Mouse (Mus musculus) lung, adult 18-20 months (tissue): ENCODE data around the gene Rnls.
A peak's percentile ranks its signal among the peaks of the same experiment; 100 is the strongest.
"Not testable (repeated sequence)": the region's sequence is repeated elsewhere in the genome, so short reads cannot be mapped to it uniquely, and the experiment has no call there.

Experiments used
- DNase-seq, 2 experiments: peaks; one replicate each; pipeline ENCODE4 v3.0.0; 2022; ENCODE audit warnings: mixed read lengths in 2 of 2

The Rnls gene

DNA sequence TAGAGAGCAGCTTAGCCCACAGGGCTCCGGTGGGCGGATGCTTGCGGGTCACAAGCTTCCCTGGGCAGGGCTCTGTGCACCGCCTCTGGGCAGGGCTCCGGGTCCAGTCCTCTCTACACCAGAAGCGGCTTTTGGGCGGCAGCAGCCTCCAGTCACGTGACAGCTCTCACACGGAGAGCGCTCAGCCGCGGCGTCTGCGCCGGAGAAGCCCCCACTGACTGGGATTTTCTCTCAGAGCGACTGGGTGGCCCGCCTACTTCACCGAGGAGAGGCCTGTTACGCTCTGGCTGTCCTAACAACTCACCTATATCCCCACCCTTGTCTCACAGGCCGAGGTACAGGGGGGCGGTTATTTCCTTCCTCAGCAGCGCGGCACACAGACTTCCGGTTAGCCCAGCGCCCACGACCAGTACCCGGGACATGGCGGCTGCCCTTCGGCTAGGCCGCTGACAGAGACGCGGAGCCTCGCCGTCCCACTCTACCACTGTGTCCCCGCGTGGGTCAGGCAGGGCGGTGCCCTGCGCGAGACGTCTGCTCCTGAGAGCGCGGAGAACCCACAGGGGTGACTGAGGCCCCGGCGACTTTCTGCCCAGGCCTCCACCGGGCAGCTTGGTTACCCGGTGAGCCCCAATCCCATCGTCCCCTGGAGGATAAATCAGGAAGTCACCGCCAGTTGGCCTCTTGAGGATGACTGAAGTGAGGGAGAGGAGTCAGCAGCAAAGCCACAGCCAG, at the start of gene Rnls:
TSS of gene Rnls (minus strand) at position 645 of the 732 bp plus-strand sequence.
- peak; percentile 91 to 93 for DNase-seq

DNA sequence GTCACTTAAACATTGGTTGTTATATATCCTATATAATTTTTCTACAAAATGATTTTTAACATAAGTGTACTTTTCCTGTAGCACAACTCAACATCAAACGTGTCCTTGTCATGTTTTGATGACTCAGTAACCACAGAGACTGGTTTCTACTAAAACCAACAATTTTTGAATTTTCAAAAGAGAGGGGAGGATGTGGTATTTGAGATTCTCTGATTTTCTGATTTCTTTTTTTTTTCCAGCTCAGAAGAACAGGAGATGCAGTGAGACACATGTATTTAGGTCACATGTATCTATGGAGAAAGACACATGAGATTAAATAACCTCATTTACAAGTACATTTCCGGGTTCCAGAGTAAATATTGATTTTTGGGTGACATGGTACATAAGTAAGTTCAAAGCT, 37.4 kb upstream of the Rnls start:
- no peak for DNase-seq

DNA sequence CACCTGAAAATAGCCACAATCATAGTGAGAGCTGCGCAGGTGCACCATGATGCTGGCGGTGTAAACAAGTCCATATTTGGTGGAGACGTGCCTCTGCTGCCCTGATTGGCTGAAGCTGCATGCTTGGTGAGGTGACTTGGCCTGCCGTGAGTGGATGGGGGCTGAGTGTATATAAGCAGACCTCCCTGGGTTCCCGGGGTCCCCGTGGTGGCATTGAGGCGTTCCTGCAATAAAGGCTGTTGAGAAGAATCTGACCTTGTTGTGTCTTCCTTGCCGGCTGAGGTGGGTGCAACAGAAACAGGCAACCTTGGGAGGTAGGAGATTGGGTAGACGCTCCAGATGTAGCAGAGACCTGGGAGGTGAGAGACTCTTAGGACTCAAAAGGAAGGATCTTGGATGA, 27.3 kb upstream of the Rnls start:
- not testable (repeated sequence) for DNase-seq

DNA sequence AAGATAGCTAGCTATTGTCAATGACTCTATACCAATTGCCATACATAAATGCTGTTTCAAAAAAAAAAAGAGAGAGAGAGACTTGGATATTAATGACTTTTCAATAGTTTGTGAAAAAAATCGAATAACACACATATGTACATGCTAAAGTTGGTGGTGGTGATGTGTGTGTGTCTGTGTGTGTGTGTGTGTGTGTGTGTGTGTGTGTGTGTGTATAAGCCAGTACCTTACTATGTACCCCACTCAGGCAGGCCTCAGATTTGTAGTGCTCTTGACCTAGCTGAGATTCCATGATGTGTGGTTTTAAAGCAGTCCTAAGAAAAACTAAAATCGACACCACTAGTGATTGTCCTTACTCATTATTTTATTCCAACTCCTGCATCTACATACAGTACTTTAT, 11.3 kb downstream of the Rnls start:
- no peak for DNase-seq

DNA sequence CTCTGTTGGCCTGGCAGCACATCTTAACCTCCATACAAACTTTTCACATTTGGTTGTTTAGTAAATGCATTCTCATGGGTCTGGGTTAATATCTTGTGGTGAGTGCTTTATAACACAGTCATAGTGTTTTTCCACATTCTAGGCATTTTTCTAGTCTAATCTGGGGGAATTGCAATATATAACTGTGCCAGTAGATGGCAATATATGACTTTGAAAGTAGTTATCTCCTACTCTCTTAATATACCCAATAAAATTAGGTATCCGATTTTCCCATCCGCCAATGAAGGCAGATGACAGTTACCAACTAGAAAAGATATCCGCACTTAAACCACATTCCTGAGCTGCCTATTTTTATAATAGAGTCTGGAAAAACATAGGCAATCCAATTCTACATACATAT, 11.7 kb downstream of the Rnls start:
- no peak for DNase-seq

DNA sequence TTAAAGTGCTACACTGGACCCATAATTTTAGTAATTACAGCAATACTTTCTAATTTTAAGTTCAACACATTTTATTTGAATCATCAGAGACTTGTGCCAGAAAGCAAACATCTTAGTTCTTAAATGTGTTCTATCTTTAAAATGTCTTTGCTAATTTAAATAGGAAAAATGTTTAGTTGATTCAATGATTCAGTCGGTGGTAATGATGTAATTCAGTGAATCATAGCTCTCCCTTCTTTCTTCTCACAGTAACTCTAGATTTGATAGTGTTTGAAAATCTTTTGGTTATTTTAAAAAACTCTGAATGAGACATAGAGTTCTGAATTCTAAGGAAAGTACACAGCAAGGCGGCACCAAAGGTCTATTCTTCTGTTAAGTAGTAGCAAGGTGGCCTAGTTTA, 23.3 kb downstream of the Rnls start:
- DNase-seq: no peak

DNA sequence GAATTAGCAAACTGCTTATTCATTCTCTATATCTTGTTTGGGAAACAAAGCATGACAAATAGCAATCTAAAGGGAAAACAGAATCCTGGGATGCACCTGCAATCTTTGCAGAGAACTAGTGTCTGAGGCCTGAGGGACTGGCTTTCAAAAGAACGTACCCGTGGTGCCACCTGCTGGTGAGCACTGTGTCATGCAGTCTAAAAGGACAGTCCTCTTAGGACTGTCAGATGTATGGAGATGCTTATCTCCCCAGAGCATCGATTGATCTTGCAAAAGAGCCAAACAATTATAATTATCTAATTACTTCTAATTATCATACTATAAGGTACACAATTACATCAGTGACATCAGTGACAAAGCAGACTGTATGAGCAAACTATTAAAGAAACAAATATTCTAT, 25.4 kb downstream of the Rnls start:
- peak; percentile 28 to 44 for DNase-seq

DNA sequence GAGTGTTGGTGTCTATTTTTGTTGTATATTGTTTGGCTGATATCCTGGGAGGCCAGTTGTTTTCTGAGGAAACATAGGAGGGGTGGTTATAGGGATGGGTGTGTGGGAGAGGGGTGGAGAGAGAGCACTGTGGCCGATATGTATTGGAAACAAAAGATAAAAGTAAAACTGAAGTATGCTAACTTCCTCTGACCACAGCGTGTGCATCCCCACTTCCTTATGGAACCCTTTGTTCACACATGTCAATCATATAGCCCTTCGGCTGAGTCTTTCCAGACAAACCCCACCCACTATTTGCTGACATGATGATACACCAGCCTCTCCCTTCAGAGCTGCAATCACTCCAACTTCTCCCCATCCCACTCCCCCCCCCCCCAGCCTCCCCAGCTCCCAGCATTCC, 35.1 kb downstream of the Rnls start:
- DNase-seq: no peak

DNA sequence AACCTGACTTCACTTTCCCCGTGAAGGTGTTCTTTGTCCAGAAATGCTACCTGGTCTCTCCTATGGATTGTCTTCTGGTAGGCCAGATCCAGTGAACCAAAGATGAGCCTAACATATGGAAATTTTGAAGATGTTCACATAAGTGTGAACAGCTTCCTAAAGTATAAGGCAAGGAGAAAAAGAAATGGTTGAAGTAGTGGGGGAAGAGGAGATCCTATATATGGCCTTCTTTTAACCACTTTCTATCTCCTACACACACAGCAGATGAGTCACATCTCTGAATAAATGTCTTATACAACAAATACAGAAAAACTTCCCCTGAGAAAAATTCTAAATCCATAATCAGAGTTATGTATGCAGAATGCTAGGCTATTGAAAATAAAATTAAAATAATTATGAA, 52.0 kb downstream of the Rnls start:
- no peak for DNase-seq

DNA sequence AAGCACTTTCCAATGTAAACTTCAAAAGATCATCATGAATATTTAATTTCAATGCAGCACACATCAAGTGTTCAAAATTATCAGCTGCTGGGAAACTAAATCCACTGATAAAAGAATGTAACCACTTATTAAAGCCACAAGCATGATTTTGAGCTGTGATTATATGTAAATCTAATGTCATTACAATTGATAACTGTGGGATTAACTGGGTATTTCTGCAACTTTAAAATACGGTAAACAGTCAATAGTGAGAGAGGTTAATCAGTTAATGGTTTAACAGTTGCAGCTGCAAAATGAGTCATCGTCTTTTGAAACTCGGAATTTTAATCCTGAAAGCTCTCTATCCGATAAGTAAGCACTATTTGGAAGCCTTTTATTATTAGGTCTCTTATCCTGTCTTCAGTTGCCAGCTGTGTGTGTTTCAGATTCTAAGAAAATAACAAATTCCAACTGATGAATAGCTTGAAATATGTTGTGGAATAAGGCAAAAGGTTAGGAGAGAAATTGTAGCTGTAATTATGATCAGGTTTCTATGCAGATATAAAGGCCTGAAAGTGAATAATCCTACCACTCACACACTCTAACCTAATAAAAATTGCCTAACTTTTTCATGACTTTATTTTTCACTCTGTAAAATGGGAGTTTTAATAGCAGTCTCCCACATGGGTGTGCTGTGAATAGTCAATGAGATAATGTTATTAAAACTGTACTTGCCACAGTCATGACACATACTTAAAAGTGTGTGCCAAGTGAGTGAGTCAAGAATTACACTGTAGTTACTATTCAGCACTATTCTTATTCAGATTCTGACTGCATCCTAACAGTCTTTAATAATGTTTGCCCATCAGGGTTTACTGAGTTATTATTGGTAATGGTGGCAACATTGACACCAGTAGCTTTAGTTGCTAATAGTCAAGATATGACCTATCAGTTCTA, 65.1 kb downstream of the Rnls start:
- DNase-seq: no peak

DNA sequence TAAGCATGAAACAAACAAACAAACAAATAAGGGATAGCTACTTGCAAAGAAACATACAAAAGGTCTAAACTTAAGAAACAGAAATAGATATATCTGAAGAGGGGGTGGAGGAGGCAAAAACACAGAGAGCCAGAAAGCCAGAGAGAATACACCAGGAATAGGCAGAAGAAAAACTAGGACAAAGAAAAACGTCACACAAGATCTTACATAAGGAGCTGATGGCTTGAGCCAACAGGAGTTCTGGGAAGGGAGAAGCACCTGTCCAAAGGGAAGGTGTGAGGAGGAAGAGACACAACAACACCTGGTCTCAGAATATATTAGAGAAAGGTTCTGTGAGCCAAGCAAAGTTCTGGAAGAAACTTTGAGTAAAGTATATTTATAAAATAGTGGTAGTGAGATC, 73.3 kb downstream of the Rnls start:
- no peak for DNase-seq

DNA sequence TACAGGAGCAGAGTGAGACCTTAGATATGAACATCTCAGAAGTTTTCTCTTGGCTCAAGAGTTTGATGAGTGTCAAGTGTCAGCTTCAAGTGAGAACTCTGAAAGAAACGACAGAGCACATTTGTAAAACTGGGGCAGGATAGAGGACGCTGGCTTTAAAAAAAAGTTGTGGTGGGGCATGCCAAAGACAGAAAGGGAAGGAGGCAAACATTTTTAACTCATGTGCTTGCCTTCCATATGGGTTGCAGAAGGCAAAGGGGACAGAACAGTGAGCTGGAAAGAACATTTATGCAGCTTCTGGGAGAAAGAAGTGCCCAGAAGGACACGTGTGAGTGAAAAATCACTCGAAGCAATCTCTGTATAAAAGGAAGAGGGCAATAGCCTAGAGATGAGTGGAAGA, 75.0 kb downstream of the Rnls start:
- DNase-seq: no peak

DNA sequence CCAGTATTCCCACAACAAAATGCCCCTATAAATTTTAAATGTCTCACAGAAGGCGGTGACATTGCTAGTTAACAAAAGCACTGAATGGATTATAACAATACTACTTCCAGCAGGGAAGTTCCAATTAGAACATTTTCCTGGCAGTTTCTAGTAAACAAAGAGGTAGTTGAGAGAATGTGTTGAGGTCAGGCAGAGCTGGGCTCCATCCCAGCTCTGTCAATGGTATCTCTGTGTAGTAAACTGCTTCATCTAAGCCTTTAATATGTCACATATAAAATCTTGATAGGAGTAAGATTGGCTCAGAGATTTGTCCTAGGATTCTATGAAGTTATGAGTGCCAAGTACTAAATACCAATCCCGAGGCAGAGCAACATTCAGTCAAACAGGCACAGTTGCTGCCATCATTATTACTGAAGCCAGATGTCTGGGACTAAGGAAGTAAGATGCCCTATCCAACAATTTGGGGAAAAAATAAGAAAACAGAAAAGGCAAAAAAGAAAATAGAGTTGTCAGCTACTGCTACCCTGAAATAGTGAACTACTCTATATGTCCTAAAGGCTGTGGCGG, 92.3 kb downstream of the Rnls start:
- no peak for DNase-seq

DNA sequence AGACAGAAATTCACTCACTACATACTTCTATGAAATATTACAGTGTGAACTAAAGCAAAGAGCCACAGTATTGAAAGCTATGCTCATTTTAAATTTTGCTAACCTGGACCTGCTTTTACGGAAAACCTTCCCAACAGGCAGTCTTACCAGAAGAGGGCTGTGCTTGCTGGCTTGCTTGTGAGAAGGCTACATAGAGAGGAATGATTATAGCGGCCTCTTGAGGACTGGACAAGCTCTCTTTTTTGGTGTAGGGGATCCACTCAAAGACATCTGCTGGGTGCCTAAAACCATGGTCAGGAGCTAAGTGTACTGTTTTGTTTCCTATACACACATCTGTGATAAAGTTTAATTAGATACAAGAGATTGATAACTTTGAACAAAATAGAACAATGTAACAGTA, 95.8 kb downstream of the Rnls start:
- no peak for DNase-seq

DNA sequence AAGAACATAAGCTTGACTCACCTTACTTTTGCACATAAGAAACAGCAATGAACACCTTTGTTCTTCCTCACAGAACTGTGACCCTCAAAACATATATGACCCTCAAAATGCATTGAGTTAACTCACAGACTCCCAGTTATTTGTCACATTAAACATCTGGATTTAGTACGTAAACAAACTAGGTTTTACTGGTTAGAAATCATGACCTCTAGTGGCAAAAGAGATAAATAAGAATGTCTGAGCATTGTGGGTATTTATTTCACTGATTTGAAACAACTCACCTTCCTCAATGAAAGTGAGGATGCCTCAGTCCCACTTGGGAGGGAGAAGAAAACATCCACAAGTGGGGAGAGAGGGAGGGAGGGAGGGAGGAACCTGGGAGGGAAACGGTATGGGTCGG, 109.1 kb downstream of the Rnls start:
- no peak for DNase-seq

DNA sequence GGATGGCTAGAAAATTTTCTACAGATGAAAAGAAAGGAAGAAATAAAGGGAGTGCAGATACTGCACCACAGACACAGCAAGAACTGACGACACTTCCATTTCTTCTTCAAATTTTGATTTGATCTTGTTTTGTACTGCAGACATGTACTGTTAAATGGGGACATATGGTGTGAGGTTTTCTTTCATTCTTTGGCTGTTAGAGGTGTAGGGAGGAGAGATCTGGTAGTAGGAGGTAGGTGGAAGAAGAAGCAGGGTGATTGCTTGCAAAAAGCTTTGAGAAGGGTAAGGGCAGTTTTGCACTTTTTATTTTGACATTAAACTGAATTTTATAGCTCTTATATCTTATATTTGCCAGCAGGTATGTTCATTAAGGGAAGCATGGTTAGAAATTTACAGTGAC, 115.7 kb downstream of the Rnls start:
- no peak for DNase-seq

DNA sequence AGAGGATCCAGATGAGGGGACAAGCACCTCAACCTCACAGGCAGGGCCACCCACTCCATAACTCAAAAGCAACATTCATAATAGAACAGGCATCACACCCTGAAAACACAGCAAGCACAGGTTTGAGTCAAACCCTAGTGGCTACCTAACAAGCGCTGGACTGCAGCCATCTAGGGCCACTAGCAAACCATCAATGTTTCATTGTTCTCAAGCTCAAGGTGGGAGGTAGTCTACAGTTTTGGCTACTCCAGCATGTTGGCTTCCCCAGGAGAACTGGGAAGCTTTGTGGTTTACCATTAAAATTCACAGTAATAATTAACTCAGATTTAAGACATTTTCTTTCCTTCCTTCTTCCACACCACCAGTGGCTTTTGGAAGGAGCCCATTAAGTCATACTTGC, 118.4 kb downstream of the Rnls start:
- DNase-seq: no peak

DNA sequence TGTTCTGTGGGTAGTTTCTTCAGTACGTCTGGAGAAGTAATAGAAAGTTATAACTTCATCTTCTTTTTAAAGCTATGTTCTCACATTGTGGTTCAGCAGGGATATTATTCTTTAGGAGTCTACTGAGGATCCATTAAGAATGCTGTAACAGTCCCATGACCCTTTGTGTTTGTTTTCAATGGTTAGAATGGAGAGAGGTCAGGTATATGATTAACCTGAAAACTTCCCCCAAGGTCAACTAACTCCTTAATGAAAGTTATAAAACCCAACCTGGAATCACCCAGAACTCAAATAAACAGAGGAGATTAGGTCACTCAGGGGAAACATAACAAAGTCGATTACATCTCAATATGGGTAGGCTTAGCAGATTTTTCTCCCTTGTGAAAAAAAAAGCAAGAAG, 120.5 kb downstream of the Rnls start:
- DNase-seq: no peak

DNA sequence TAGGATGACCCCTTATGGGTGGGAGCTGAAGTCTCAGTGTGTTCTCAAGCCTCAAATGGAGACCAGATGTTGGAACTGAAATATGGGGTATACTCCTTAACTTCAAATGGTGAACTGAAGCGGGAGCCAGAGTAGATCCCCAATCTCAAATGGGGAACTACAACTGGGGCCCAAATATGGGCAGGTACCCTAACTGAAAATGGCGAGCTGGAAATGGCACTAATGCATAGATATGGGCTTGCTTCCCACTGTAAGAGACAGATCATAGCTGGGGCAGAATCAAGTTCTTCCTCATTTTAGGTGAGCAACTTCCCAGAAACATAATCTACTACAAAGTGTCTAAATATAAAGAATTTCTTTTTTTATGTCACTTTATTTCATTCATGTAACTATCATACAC, 121.9 kb downstream of the Rnls start:
- DNase-seq: no peak

DNA sequence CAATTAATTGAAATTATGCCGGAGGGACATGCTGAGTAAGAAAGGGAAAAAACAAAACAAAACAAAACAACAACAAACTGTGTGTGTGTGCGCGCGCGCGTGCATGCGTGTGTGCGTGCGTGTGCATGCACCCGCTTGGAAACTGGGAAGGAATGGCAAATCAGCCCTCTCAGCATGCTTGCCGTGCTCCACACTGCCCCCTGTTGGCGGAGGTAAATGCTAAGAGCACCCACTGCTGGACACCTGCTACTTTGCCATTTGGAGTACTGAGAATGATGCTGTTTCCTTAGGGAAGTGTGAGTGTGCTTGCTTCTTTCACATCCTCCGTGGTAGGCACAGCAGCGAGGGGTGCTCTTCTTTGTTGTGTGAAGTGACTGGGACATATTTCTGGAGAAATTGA, 124.1 kb downstream of the Rnls start:
- DNase-seq: peak in 1 of 2 experiments; percentile 4

DNA sequence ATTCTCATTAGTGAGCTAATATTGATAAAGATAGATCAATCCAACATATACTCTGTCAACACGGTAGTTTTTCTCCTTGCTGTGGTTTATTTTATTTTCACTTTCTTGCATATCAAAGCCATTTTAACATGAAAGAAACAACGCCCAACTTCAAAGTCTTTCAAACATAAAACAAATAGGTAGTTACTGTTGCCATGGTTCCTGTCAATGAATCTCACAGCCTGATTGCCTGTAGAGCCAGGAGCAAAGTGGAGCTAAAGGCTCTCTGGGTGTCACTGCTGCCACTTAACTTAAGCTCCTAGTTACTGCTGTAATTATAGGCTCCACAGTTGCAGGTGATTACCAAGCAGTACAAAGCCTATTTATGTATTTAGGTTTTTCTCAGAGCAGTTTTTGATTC, 126.8 kb downstream of the Rnls start:
- no peak for DNase-seq

DNA sequence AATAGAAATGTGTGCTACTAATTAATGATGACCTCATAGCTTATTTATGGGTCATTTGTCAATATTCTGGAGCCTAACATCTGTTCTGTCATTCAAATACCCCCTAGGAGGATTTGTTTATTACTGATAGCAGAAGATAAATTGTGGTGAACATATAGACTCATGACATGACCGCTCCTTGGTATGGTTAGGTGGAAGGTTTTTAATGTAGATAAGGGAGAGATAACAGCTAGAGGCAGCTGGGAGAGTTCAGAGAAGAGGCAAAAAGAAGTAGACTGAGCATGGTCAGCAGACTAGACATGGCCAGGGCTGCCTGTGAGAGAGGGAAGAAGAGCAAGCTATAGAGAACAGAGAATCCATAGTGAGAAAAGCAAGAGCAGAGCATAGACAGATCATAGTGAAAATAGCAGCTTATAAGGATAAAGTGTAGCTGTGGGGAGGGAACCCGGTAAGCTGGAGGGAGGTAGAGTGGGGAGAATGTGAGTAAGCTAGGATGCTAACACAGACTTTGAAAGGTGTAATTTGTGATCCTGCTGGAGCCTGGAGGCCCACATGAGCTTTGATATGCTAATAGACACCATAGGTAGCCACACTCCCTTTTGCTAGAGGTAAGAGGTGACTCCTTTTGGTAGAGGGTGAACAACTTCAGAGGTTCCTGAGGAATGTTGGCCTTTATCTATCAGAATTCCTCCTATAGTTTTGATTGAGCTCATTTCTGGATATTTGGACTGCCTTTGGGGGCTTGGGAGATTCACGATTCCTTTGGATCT, 127.7 kb downstream of the Rnls start:
- DNase-seq: no peak

DNA sequence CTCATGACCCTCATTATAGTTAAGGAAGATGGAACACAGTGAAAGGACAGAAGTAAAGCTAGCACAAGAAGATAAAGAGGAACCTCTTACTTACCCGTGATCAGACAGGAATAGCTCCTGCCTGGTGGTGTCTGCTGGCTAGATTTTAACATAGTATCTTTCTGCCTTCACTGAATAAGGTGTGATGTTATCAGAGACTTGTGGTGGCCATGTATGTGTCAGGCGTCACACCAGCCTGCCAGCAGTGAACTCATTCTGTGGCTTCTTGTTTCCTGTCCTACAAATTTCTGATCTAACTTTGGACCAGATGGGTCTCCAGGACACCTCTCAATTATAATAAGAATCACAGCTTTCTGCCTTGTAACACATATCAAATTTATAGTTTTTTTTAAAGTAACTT, 129.7 kb downstream of the Rnls start:
- no peak for DNase-seq
